Comparison of ENCODE assay signal across 14 mouse cellular contexts in genomic region chr12:117242181-117242580, GRCm38 (mm10).
DNase-seq lines count a peak whose midpoint lies in the region; ATAC-seq lines count a peak whose summit lies in the region.
"Had no signal": no experiment of that assay in that cellular context is flagged by ENCODE, and none has a peak within 500 bp of the region (broad histone marks: within the 10 kb centered on the region; RNA-seq: fewer than 3 reads in every experiment).

No protein-coding gene starts in this region.

- H3K9ac ChIP-seq in forebrain, embryonic 14.5 days (ENCODE audit: low read length), result no peak overlapping the region
- no peak overlapping the region for H3K9ac ChIP-seq in midbrain, embryonic 11.5 days (ENCODE audit: low read length)
- no peak overlapping the region for H3K9ac ChIP-seq in midbrain, embryonic 16.5 days (ENCODE audit: low read depth, low read length)
- no peak overlapping the region for H3K9ac ChIP-seq in midbrain, embryonic 15.5 days
- H3K9ac ChIP-seq: forebrain, embryonic 13.5 days; limb, embryonic 12.5 days; midbrain, embryonic 12.5 days had no signal

- H3K36me3 ChIP-seq in forebrain, embryonic 14.5 days (ENCODE audit: control insufficient read depth, insufficient read depth, low read length), result peaks cover 18% of the 10 kb centered on the region
- peaks cover 95% of the 10 kb centered on the region for H3K36me3 ChIP-seq in forebrain, embryonic 10.5 days (replicated peaks)
- H3K36me3 ChIP-seq in midbrain, embryonic 11.5 days (ENCODE audit: control insufficient read depth, insufficient read depth, low read length), result peaks cover 32% of the 10 kb centered on the region
- peaks cover 5% of the 10 kb centered on the region; the same call in 1 of the 2 replicates for H3K36me3 ChIP-seq in midbrain, embryonic 16.5 days (ENCODE audit: control insufficient read depth, insufficient read depth, low read length)
- peaks cover 10% of the 10 kb centered on the region; the same call in 1 of the 2 replicates for H3K36me3 ChIP-seq in midbrain, embryonic 15.5 days (replicated peaks)
- H3K36me3 ChIP-seq: limb, embryonic 12.5 days had no signal

- WGBS in forebrain, embryonic 14.5 days, result 71% methylated on average over 7 of the region's 7 CpGs
- 81% methylated on average over 7 of the region's 7 CpGs for WGBS in forebrain, embryonic 10.5 days
- 64% methylated on average over 7 of the region's 7 CpGs for WGBS in midbrain, embryonic 11.5 days
- WGBS in midbrain, embryonic 16.5 days, result 45% methylated on average over 7 of the region's 7 CpGs
- WGBS in midbrain, embryonic 15.5 days, result 36% methylated on average over 7 of the region's 7 CpGs

- no peaks in the 10 kb centered on the region for H3K27me3 ChIP-seq in forebrain, embryonic 14.5 days (replicated peaks; ENCODE audit: control insufficient read depth, insufficient read depth, low read length)
- no peaks in the 10 kb centered on the region for H3K27me3 ChIP-seq in forebrain, embryonic 10.5 days (ENCODE audit: poor library complexity, severe bottlenecking)
- no peaks in the 10 kb centered on the region for H3K27me3 ChIP-seq in midbrain, embryonic 11.5 days (ENCODE audit: control insufficient read depth, insufficient read depth, low read length)
- no peaks in the 10 kb centered on the region for H3K27me3 ChIP-seq in midbrain, embryonic 16.5 days (ENCODE audit: control insufficient read depth, insufficient read depth, low read depth, low read length)
- H3K27me3 ChIP-seq in midbrain, embryonic 15.5 days (replicated peaks), result no peaks in the 10 kb centered on the region
- H3K27me3 ChIP-seq: forebrain, embryonic 13.5 days; midbrain, embryonic 12.5 days had no signal

- no peaks in the 10 kb centered on the region for H3K9me3 ChIP-seq in forebrain, embryonic 14.5 days (replicated peaks; ENCODE audit: control insufficient read depth, low read length)
- H3K9me3 ChIP-seq in forebrain, embryonic 10.5 days, result no peaks in the 10 kb centered on the region
- H3K9me3 ChIP-seq in midbrain, embryonic 11.5 days (ENCODE audit: control insufficient read depth, low read length), result no peaks in the 10 kb centered on the region
- no peaks in the 10 kb centered on the region for H3K9me3 ChIP-seq in midbrain, embryonic 16.5 days (replicated peaks; ENCODE audit: control insufficient read depth, low read length, poor library complexity, severe bottlenecking)
- no peaks in the 10 kb centered on the region for H3K9me3 ChIP-seq in midbrain, embryonic 15.5 days
- H3K9me3 ChIP-seq: forebrain, embryonic 13.5 days; limb, embryonic 12.5 days; midbrain, embryonic 12.5 days had no signal

- H3K4me3 ChIP-seq in forebrain, embryonic 14.5 days (ENCODE audit: low read depth, low read length), result no peak overlapping the region
- no peak overlapping the region for H3K4me3 ChIP-seq in forebrain, embryonic 10.5 days
- no peak overlapping the region for H3K4me3 ChIP-seq in midbrain, embryonic 11.5 days (ENCODE audit: low read depth, low read length)
- no peak overlapping the region for H3K4me3 ChIP-seq in midbrain, embryonic 16.5 days (ENCODE audit: low read depth, low read length)
- H3K4me3 ChIP-seq in midbrain, embryonic 15.5 days, result no peak overlapping the region
- H3K4me3 ChIP-seq: forebrain, embryonic 13.5 days; limb, embryonic 12.5 days; midbrain, embryonic 12.5 days had no signal

- H3K4me1 ChIP-seq in forebrain, embryonic 14.5 days (ENCODE audit: control insufficient read depth, insufficient read depth, low read length), result no peaks in the 10 kb centered on the region
- H3K4me1 ChIP-seq in forebrain, embryonic 10.5 days, result peaks cover 12% of the 10 kb centered on the region
- H3K4me1 ChIP-seq in midbrain, embryonic 11.5 days (ENCODE audit: control insufficient read depth, insufficient read depth, low read length), result no peaks in the 10 kb centered on the region
- H3K4me1 ChIP-seq in midbrain, embryonic 16.5 days (ENCODE audit: control insufficient read depth, insufficient read depth, low read length), result peaks cover 5% of the 10 kb centered on the region
- peaks cover 14% of the 10 kb centered on the region for H3K4me1 ChIP-seq in midbrain, embryonic 15.5 days

- H3K4me2 ChIP-seq in forebrain, embryonic 14.5 days (ENCODE audit: low read length), result no peak overlapping the region
- H3K4me2 ChIP-seq in midbrain, embryonic 11.5 days, result no peak overlapping the region
- no peak overlapping the region for H3K4me2 ChIP-seq in midbrain, embryonic 16.5 days (ENCODE audit: low read length)
- H3K4me2 ChIP-seq in midbrain, embryonic 15.5 days, result no peak overlapping the region
- H3K4me2 ChIP-seq: forebrain, embryonic 13.5 days; limb, embryonic 12.5 days; midbrain, embryonic 12.5 days had no signal

- ATAC-seq in forebrain, embryonic 14.5 days, result peak; percentile 38; the same call in 1 of the 2 replicates
- 0 out of 2 replicates have a peak, but pooled peaks have one; percentile 15 for ATAC-seq in midbrain, embryonic 11.5 days (ENCODE audit: low FRiP score)
- ATAC-seq in midbrain, embryonic 16.5 days, result no peak; the same call in 1 of the 2 replicates
- ATAC-seq in midbrain, embryonic 15.5 days (replicated peaks), result no peak
- ATAC-seq: forebrain, embryonic 13.5 days had no signal

- DNase-seq in forebrain, embryonic 14.5 days (ENCODE audit: low spot score), result peak; percentile 41
- DNase-seq in forebrain, embryonic 10.5 days (ENCODE audit: extremely low spot score, low spot score), result no peak
- no peak for DNase-seq in midbrain, embryonic 11.5 days (ENCODE audit: low spot score, missing footprints)
- peak; percentile 71 for DNase-seq in kidney, adult 9 months
- no peak for DNase-seq in right cerebral cortex, postnatal 10 days (ENCODE audit: low spot score in 2 of 2)
- no peak for DNase-seq in right cerebral cortex, adult 2 months (ENCODE audit: low spot score in 2 of 2)
- DNase-seq: B cell, adult 2 months; cerebellum, postnatal 36 days; right cerebral cortex, adult 18-20 months had no signal

- no peak overlapping the region for H3K27ac ChIP-seq in forebrain, embryonic 14.5 days (ENCODE audit: low read depth, low read length)
- no peak overlapping the region for H3K27ac ChIP-seq in forebrain, embryonic 10.5 days
- no peak overlapping the region for H3K27ac ChIP-seq in midbrain, embryonic 11.5 days (ENCODE audit: low read depth, low read length)
- no peak overlapping the region for H3K27ac ChIP-seq in midbrain, embryonic 16.5 days (ENCODE audit: low read length)
- H3K27ac ChIP-seq in midbrain, embryonic 15.5 days, result 0 out of 2 replicates have a peak overlapping the region, but pooled peaks have one; percentile 26
- H3K27ac ChIP-seq: forebrain, embryonic 13.5 days; limb, embryonic 12.5 days had no signal

Comparison
In these comparisons a context has a peak if more than half of its experiments do, and no peak if none do; other contexts are left out.
1. ATAC-seq: peak in forebrain, embryonic 14.5 days (single experiment) and midbrain, embryonic 11.5 days (single experiment); none in midbrain, embryonic 16.5 days (single experiment) and midbrain, embryonic 15.5 days (single experiment).
2. DNase-seq: peak in forebrain, embryonic 14.5 days (single experiment) and kidney, adult 9 months (single experiment); none in forebrain, embryonic 10.5 days (single experiment), midbrain, embryonic 11.5 days (single experiment), right cerebral cortex, postnatal 10 days (0 of 2) and right cerebral cortex, adult 2 months (0 of 2).